Mouse (Mus musculus) kidney, embryonic 14.5 days (tissue): ENCODE results near the gene Olfr401. TPM values are rescaled to one million over a fixed set of nuclear protein-coding genes. Genes with fewer than 3 reads are reported as not detected.
"Not testable (repeated sequence)": the region's sequence is repeated elsewhere in the genome, so short reads cannot be mapped to it uniquely, and the experiment has no call there.

Source experiments
- ATAC-seq: fragments of 200-750 bp; cut with Nextera tagmentation; 2 replicates; pipeline ENCODE4 v1.8.0; 2017; ENCODE audit warnings: moderate number of reproducible peaks, mild to moderate bottlenecking, moderate TSS enrichment, moderate library complexity; ENCODE audit not compliant: low FRiP score, low TSS enrichment
- H3K27ac ChIP-seq: fragments of 300-500 bp; sonication (generic); 2 replicates; pipeline ENCODE4 v1.5.1; 2014; ENCODE audit warnings: low read depth, mild to moderate bottlenecking, low read length, moderate library complexity, mixed read lengths
- H3K27me3 ChIP-seq: fragments of 300-500 bp; sonication (generic); 2 replicates; pipeline ENCODE4 v1.6.1; 2014; ENCODE audit warnings: mild to moderate bottlenecking, low read length; ENCODE audit not compliant: control insufficient read depth, insufficient read depth
- H3K36me3 ChIP-seq: fragments of 300-500 bp; sonication (generic); 2 replicates; pipeline ENCODE4 v1.6.1; 2014; ENCODE audit warnings: low read length, mixed read lengths; ENCODE audit not compliant: control insufficient read depth, insufficient read depth
- H3K4me1 ChIP-seq: fragments of 300-500 bp; sonication (generic); 2 replicates; pipeline ENCODE4 v1.6.1; 2014; ENCODE audit warnings: low read length, mixed read lengths; ENCODE audit not compliant: control insufficient read depth, insufficient read depth
- H3K4me2 ChIP-seq: fragments of 300-500 bp; sonication (generic); replicated peaks from 2 replicates; pipeline ENCODE4 v1.6.1; 2014; ENCODE audit warnings: low read depth, mild to moderate bottlenecking, low read length
- H3K4me3 ChIP-seq: fragments of 300-500 bp; sonication (generic); 2 replicates; pipeline ENCODE4 v1.5.1; 2014; ENCODE audit warnings: mild to moderate bottlenecking, low read length
- H3K9ac ChIP-seq: fragments of 300-500 bp; sonication (generic); 2 replicates; pipeline ENCODE4 v1.6.1; 2014; ENCODE audit warnings: low read depth, mild to moderate bottlenecking, low read length, moderate library complexity
- H3K9me3 ChIP-seq: fragments of 300-500 bp; sonication (generic); 2 replicates; pipeline ENCODE4 v1.6.1; 2016; ENCODE audit warnings: low read length; ENCODE audit not compliant: control insufficient read depth
- WGBS: fragments of 180-500 bp; shearing (Covaris S2); extraction: QIAGEN DNeasy Blood & Tissue Kit; methylation state at CpG from one replicate; pipeline ENCODE4 v1.1.7; 2014; 5-methylcytosine and 5-hydroxymethylcytosine counted together
- polyA plus RNA-seq: library from polyadenylated mRNA; unstranded; fragments of >200 nt; fragmentation: Nextera tagmentation; extraction: Ambion mirVana; gene quantifications from 2 replicates; pipeline ENCODE4 v1.2.1, GENCODE M21; 2014

Olfr401 gene
- not detected in 2 replicates for polyA plus RNA-seq

DNA sequence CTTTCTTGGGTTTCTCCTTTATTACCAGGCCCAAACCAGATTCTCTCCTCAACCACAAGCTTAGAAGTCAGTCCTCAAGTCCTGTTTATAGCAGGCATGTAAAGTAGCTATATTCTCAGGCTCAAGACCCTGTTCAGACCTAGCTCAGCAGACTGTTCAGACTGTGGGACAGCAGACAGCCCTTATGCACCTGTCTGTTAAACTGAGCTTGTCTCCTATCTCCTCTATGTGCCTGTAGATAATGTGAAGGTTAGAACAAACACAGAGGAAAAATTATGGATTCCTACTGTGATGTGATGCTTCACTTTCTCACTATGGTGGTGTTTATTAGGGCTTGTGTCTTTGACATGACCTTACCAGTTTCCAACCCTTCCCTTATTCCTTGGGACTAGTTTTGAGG lies at the start of gene Olfr401:
Gene Olfr401 (plus strand): TSS at position 301 of the 400 bp plus-strand sequence.
- no peak for ATAC-seq
- Histone ChIP-seq H3K4me2 (no peak within 1 kb of the TSS), H3K9ac (no peak within 1 kb of the TSS), H3K27me3 (no peaks in the 10 kb centered on the region), H3K4me1 (no peaks in the 10 kb centered on the region), H3K36me3 (no peaks in the 10 kb centered on the region), H3K27ac (no peak within 1 kb of the TSS), H3K9me3 (peaks cover 14% of the 10 kb centered on the region; the same call in 1 of the 2 replicates), H3K4me3 (no peak within 1 kb of the TSS)

DNA sequence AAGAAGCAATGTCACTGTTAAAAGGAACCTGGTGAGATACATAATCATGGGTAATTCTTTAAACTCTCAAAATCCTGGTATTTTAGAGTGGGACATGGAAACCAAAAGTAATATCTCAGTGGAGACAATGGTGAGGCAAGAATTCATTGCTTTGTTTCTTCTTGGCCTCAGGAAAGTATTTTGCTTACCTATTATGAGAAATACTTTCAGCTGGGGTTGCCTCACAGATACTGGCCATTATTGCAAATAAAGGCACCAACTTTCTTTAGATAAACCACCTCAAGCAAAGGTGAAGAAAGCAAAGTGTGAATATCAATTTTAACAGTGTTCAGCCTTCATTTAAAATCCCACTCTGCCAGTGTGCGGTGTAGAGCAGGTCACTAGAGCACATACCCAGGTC lies 43.9 kb upstream of the Olfr401 start, which contains the start of gene Zfp616:
Gene Zfp616 (plus strand): TSS at position 301 of the 400 bp plus-strand sequence.
- no peak within 1 kb of the TSS for H3K4me2 ChIP-seq
- no peaks in the 10 kb centered on the region for H3K27me3 ChIP-seq
- H3K27ac ChIP-seq, result no peak within 1 kb of the TSS
- no peaks in the 10 kb centered on the region for H3K9me3 ChIP-seq
- no peaks in the 10 kb centered on the region for H3K4me1 ChIP-seq
- WGBS, result 89% methylated on average over 1 of the region's 1 CpGs
- H3K4me3 ChIP-seq, result no peak within 1 kb of the TSS
- H3K36me3 ChIP-seq, result no peaks in the 10 kb centered on the region
- ATAC-seq, result no peak
- no peak within 1 kb of the TSS for H3K9ac ChIP-seq

DNA sequence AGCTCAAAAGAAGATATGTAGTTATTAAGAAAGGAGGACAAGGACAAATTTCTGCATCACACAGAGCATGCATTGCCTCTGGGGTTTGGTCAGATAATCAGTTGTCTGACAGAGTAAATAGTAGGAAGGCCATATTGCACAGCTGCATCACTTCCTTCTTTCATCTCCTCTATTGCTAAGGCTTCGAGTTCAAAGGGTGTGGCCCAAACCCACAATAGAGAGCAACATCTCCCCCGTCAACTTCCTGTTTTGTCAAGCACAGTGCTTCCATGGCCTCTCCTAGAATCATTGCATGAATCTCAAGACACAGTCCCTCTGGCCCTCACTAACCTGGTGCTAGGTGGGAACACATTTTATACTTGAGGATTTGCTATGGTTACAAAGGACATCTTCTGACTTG lies 12.8 kb upstream of the Olfr401 start:
- Histone ChIP-seq H3K36me3 (no peaks in the 10 kb centered on the region), H3K9ac (no peak overlapping the region), H3K27ac (no peak overlapping the region), H3K4me1 (no peaks in the 10 kb centered on the region), H3K4me3 (no peak overlapping the region), H3K9me3 (0 out of 2 replicates have a peak, but pooled peaks cover 2% of the 10 kb centered on the region), H3K27me3 (no peaks in the 10 kb centered on the region), H3K4me2 (no peak overlapping the region)
- WGBS, result 74% methylated on average over 2 of the region's 2 CpGs
- ATAC-seq, result no peak

DNA sequence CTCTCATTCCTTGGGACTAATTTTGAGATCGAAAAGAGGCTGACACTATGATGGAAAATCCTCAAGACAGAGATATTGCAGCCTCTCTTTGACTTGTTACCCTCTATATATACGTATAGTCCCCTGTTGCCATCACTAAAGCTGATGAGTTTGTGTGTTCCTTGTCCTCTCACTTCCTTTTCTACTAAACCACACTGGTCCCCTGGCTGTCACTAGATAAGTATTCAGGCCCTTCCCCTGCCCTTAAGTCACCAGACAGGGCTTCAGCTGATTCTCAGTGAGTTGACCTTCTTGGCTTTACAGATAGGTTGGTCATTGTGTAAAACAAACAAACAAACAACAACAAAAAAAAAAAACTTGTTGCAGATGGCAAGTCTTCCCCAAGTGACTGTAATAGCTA lies 12.0 kb upstream of the Olfr401 start:
- no peak for ATAC-seq
- H3K4me2 ChIP-seq, result no peak overlapping the region

GRCm38 (mm10) chr11:74105066-74105465 lies 8.4 kb upstream of the Olfr401 start:
- H3K4me2 ChIP-seq, result no peak overlapping the region
- no peak overlapping the region for H3K4me3 ChIP-seq
- no peak overlapping the region for H3K27ac ChIP-seq
- WGBS, result 31% methylated on average over 5 of the region's 5 CpGs
- peaks cover 9% of the 10 kb centered on the region; the same call in 1 of the 2 replicates for H3K9me3 ChIP-seq
- no peaks in the 10 kb centered on the region for H3K27me3 ChIP-seq
- H3K4me1 ChIP-seq, result no peaks in the 10 kb centered on the region
- ATAC-seq, result no peak
- H3K9ac ChIP-seq, result no peak overlapping the region
- no peaks in the 10 kb centered on the region for H3K36me3 ChIP-seq

More for the DNA sequence above, 12.0 kb upstream of the Olfr401 start:
- H3K27me3 ChIP-seq, result no peaks in the 10 kb centered on the region
- no peaks in the 10 kb centered on the region for H3K36me3 ChIP-seq
- H3K9ac ChIP-seq, result no peak overlapping the region
- 0 out of 2 replicates have a peak, but pooled peaks cover 2% of the 10 kb centered on the region for H3K9me3 ChIP-seq
- no peaks in the 10 kb centered on the region for H3K4me1 ChIP-seq
- no peak overlapping the region for H3K4me3 ChIP-seq
- 61% methylated on average over 2 of the region's 2 CpGs for whole genome bisulfite sequencing
- no peak overlapping the region for H3K27ac ChIP-seq

DNA sequence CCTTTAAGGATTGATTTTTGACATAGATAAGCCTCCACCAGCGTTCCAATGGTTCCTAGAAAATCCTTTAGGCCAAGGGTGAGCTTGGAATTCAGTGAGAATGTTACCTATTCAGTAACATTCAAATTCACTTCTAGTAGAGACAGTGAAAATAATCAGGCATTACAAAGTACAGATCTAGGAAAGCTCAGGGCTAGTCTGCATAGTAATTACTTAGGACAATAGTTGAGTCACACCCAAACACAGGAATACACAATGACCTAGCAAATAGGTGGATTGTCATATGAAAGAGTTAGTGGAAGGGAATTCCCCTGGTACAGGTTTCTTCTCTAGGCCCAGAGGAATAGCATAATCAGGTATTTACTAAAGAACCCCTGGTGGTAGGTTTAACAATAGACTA lies 26.5 kb downstream of the Olfr401 start:
- peaks cover 15% of the 10 kb centered on the region for H3K9me3 ChIP-seq
- not testable (repeated sequence) for H3K4me1 ChIP-seq, H3K27me3 ChIP-seq, H3K9ac ChIP-seq, H3K27ac ChIP-seq, H3K36me3 ChIP-seq, ATAC-seq, H3K4me2 ChIP-seq, H3K4me3 ChIP-seq
- WGBS, result 38% methylated on average over 1 of the region's 1 CpGs

DNA sequence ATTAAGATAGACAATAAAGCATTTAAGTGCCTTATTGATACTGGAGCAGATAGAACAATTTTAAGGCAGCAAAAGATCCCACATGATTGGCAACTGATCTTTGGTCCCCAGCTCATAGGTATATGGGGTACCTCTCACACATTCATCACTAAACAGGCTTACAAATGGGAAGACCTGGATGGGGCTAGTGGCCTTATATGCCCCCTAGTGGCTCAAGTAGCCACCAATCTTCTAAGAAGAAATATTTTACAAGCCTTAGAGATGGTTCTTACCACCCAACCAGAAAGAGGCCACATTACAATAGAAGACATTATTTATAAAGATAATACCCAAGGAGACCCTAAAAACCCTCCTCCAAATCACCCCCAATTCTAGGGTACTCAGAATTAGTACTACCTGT lies 32.4 kb downstream of the Olfr401 start:
- no peak overlapping the region for H3K27ac ChIP-seq
- H3K4me3 ChIP-seq, result no peak overlapping the region
- no peak overlapping the region for H3K4me2 ChIP-seq
- peaks cover 13% of the 10 kb centered on the region for H3K9me3 ChIP-seq
- H3K27me3 ChIP-seq, result no peaks in the 10 kb centered on the region
- H3K4me1 ChIP-seq, result no peaks in the 10 kb centered on the region
- no peaks in the 10 kb centered on the region for H3K36me3 ChIP-seq
- no peak overlapping the region for H3K9ac ChIP-seq
- no peak for ATAC-seq

DNA sequence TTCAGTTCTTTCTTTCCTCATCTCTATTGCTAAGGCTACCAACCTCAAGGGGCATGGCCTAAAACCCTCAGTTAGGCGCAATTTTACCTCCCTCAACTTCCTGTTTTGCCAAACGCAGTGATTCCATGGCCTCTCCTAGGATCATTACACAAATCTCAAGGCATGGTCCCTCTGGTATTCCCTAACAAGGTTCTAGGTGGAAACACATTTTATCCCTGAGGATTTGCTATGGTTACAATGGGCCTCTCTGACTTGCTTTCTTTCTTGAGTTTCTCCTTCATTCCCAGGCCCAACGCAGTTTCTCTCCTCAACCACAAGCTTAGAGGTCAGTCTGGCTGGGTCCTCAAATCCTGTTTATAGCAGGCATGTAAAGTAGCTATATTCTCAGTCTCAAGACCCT lies 39.7 kb downstream of the Olfr401 start, which contains the start of gene Olfr402:
Gene Olfr402 (plus strand): TSS at position 301 of the 400 bp plus-strand sequence.
- Histone ChIP-seq H3K9me3 (peaks cover 3% of the 10 kb centered on the region; the same call in 1 of the 2 replicates), H3K27ac (no peak within 1 kb of the TSS), H3K36me3 (no peaks in the 10 kb centered on the region), H3K27me3 (no peaks in the 10 kb centered on the region), H3K9ac (no peak within 1 kb of the TSS), H3K4me3 (no peak within 1 kb of the TSS), H3K4me2 (no peak within 1 kb of the TSS), H3K4me1 (no peaks in the 10 kb centered on the region)
- WGBS, result 61% methylated on average over 3 of the region's 3 CpGs
- no peak for ATAC-seq

GRCm38 (mm10) chr11:74168771-74169170 lies 55.3 kb downstream of the Olfr401 start:
- Histone ChIP-seq H3K27ac (no peak overlapping the region), H3K4me1 (no peaks in the 10 kb centered on the region), H3K4me2 (no peak overlapping the region), H3K4me3 (no peak overlapping the region), H3K36me3 (no peaks in the 10 kb centered on the region), H3K9ac (no peak overlapping the region), H3K27me3 (no peaks in the 10 kb centered on the region), H3K9me3 (no peaks in the 10 kb centered on the region)
- ATAC-seq, result no peak
